Mouse (Mus musculus): ENCODE results near the gene Glis3. TPM values are rescaled to one million over a fixed set of nuclear protein-coding genes. Genes with fewer than 3 reads are reported as not detected.

Glis3 gene
- polyA plus RNA-seq, 1 experiment = 1.4 TPM

DNA sequence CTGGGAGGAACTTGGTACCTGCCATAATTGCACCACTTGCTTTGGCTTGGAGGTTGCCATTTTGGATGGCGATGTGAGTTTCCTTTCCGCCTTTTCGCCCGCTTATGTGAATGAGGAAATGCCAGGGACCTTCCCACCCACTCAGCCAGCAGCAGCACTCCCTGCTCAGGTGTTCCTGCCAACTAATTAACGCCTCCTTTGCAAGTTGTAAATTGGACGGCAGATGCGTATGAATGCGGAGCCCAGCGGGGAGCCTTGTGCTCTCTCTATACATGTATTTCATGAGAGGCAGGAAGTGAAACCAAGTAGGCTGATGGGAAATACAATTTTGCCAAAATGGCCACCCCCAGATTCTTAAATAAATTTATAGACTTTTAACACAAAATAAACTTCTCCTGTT is 444.8 kb downstream of the Glis3 start:
- Histone ChIP-seq H3K27ac (ENCODE audit: control insufficient read depth, insufficient read depth, low read depth, low read length) (no peak overlapping the region), H3K4me1 (ENCODE audit: control insufficient read depth, insufficient read depth, low read length) (no peaks in the 10 kb centered on the region), H3K4me3 (ENCODE audit: control insufficient read depth, low read depth, low read length) (no peak overlapping the region), H3K27me3 (ENCODE audit: control insufficient read depth, insufficient read depth, low read length) (no peaks in the 10 kb centered on the region), H3K36me3 (ENCODE audit: control insufficient read depth, insufficient read depth, low read length) (no peaks in the 10 kb centered on the region)
- TF ChIP-seq CTCF (IDR thresholded peaks at IDR 0.05; ENCODE audit: control insufficient read depth, insufficient read depth, insufficient replicate concordance, low read depth, low read length) (no peak), POLR2A (IDR thresholded peaks at IDR 0.05; ENCODE audit: control insufficient read depth, low read depth, low read length) (no peak)

DNA sequence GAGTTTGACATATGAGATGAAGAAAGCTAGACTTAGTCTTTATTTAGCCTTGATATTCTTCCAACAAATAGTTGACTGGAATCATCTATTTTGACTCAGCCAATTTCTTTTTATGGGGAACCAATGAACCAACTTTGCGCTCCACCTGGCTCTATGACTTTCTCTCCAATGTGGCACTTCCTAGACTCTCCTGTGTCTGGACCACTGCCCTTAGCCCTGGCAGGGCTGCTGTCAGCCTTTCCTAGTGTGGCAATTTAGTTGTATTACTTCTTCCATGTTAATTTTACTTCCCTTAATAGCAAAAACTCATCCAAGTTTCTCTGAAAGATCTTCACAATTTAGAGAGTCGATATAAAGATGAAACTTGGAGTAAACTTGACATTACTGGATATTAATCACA is 445.2 kb downstream of the Glis3 start:
- no peak overlapping the region for H3K4me3 ChIP-seq (ENCODE audit: control insufficient read depth, low read depth, low read length)
- no peak for TF ChIP-seq CTCF (IDR thresholded peaks at IDR 0.05; ENCODE audit: control insufficient read depth, insufficient read depth, insufficient replicate concordance, low read depth, low read length)
- no peak for TF ChIP-seq POLR2A (IDR thresholded peaks at IDR 0.05; ENCODE audit: control insufficient read depth, low read depth, low read length)
- no peaks in the 10 kb centered on the region for H3K27me3 ChIP-seq (ENCODE audit: control insufficient read depth, insufficient read depth, low read length)
- no peaks in the 10 kb centered on the region for H3K4me1 ChIP-seq (ENCODE audit: control insufficient read depth, insufficient read depth, low read length)
- H3K36me3 ChIP-seq (ENCODE audit: control insufficient read depth, insufficient read depth, low read length) = no peaks in the 10 kb centered on the region
- H3K27ac ChIP-seq (ENCODE audit: control insufficient read depth, insufficient read depth, low read depth, low read length) = no peak overlapping the region

DNA sequence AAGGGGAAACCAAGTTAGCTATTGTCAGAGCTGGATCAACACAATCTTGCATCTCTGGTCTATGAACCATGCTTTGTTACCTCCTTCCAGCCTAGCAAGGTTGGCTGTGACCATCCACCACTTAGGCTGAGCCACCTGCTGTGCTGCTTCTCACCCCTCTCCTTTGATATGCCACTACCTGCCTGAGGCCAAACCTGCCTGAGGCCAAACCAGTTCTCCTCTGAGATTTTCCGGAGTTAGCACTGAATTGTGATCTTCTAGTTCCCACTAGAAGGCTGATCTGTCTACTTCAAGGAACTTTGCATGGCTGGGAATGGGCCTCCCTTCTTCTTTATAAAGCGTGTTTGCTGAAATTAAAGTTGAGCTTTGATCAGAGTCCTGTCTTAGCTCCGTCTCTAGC is 448.4 kb downstream of the Glis3 start:
- Histone ChIP-seq H3K27me3 (ENCODE audit: control insufficient read depth, insufficient read depth, low read length) (no peaks in the 10 kb centered on the region), H3K27ac (ENCODE audit: control insufficient read depth, insufficient read depth, low read depth, low read length) (no peak overlapping the region), H3K4me1 (ENCODE audit: control insufficient read depth, insufficient read depth, low read length) (no peaks in the 10 kb centered on the region), H3K36me3 (ENCODE audit: control insufficient read depth, insufficient read depth, low read length) (no peaks in the 10 kb centered on the region), H3K4me3 (ENCODE audit: control insufficient read depth, low read depth, low read length) (no peak overlapping the region)
- no peak for TF ChIP-seq CTCF (IDR thresholded peaks at IDR 0.05; ENCODE audit: control insufficient read depth, insufficient read depth, insufficient replicate concordance, low read depth, low read length)

DNA sequence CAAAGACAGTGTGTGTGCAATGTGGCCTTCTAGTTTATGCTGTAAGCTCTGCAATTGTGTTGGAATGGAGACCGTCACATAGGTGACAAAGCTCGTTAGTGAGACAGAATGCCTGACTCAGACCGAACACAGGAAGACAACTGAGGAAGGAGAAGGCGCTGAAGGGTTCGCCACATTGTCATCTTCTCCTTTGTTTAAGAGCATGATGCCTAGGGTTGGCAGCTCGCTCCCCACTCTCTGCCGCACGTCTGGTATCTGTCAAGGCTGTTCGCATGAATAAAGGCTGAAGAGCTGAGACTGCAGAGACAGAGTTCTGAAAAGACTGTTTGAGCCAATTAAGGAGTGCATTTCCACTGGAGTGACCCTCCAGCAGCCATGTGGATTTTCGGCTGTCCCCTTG is 452.4 kb downstream of the Glis3 start:
- TF ChIP-seq CTCF (IDR thresholded peaks at IDR 0.05; ENCODE audit: control insufficient read depth, insufficient read depth, insufficient replicate concordance, low read depth, low read length) = no peak
- no peak for TF ChIP-seq POLR2A (IDR thresholded peaks at IDR 0.05; ENCODE audit: control insufficient read depth, low read depth, low read length)
- Histone ChIP-seq H3K27me3 (ENCODE audit: control insufficient read depth, insufficient read depth, low read length) (no peaks in the 10 kb centered on the region), H3K4me1 (ENCODE audit: control insufficient read depth, insufficient read depth, low read length) (no peaks in the 10 kb centered on the region), H3K4me3 (ENCODE audit: control insufficient read depth, low read depth, low read length) (no peak overlapping the region), H3K36me3 (ENCODE audit: control insufficient read depth, insufficient read depth, low read length) (no peaks in the 10 kb centered on the region), H3K27ac (ENCODE audit: control insufficient read depth, insufficient read depth, low read depth, low read length) (no peak overlapping the region)

DNA sequence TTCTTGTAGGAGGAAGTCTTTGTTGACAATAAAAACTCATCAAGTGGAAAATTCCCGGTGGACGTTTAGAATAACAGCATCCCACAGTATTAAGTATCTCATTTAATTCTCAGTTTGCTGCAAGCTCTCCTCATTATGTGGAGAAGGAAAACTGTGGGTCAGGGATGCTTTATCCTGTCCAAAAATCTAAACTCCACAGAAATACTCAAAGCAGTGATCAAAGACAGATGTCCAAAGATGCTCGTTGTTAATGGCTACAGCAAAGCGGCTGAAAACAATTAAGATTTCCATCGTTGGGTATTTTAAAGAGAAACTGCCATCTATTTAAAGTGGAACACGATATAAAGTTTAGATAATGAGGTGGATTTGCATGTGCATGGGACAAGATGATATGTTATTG is 454.2 kb downstream of the Glis3 start:
- H3K4me1 ChIP-seq (ENCODE audit: control insufficient read depth, insufficient read depth, low read length) = no peaks in the 10 kb centered on the region
- no peak overlapping the region for H3K27ac ChIP-seq (ENCODE audit: control insufficient read depth, insufficient read depth, low read depth, low read length)
- no peaks in the 10 kb centered on the region for H3K36me3 ChIP-seq (ENCODE audit: control insufficient read depth, insufficient read depth, low read length)
- H3K27me3 ChIP-seq (ENCODE audit: control insufficient read depth, insufficient read depth, low read length) = no peaks in the 10 kb centered on the region
- TF ChIP-seq POLR2A (IDR thresholded peaks at IDR 0.05; ENCODE audit: control insufficient read depth, low read depth, low read length) (no peak), CTCF (IDR thresholded peaks at IDR 0.05; ENCODE audit: control insufficient read depth, insufficient read depth, insufficient replicate concordance, low read depth, low read length) (no peak)
- no peak overlapping the region for H3K4me3 ChIP-seq (ENCODE audit: control insufficient read depth, low read depth, low read length)

DNA sequence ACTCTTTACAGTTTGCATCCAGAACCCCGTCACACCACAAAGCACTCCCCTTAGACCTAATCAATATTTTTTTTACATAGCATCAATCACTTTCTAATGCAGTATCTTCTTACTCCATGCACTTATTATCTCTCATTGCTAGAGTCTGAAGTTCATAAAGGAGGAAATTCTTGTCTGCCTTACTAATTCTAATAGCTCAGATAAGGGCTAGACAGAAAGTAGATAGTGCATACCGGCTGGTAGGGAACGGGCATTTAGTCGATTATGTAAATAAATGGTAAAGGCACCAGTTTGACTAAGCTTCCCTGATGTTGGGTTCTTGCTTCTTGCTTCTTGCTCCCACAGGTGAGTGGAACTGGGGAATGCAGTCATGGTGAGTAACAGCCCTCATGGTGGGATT is 468.2 kb downstream of the Glis3 start:
- no peak overlapping the region for H3K4me3 ChIP-seq (ENCODE audit: control insufficient read depth, low read depth, low read length)
- H3K27me3 ChIP-seq (ENCODE audit: control insufficient read depth, insufficient read depth, low read length) = no peaks in the 10 kb centered on the region
- TF ChIP-seq POLR2A (IDR thresholded peaks at IDR 0.05; ENCODE audit: control insufficient read depth, low read depth, low read length) (no peak), CTCF (IDR thresholded peaks at IDR 0.05; ENCODE audit: control insufficient read depth, insufficient read depth, insufficient replicate concordance, low read depth, low read length) (no peak)
- H3K27ac ChIP-seq (ENCODE audit: control insufficient read depth, insufficient read depth, low read depth, low read length) = no peak overlapping the region
- H3K4me1 ChIP-seq (ENCODE audit: control insufficient read depth, insufficient read depth, low read length) = no peaks in the 10 kb centered on the region
- no peaks in the 10 kb centered on the region for H3K36me3 ChIP-seq (ENCODE audit: control insufficient read depth, insufficient read depth, low read length)

Other genes with a start within 250 kb of the Glis3 start
- gene Slc1a1, start 155.0 kb upstream of the Glis3 start, polyA plus RNA-seq (2012; rRNA removed) = 0.19 and 2.3 TPM in 2 replicates